Mouse (Mus musculus) left cerebral cortex, adult 8-10 months (tissue): ENCODE data around the gene Lalba. TPM values are rescaled to one million over a fixed set of nuclear protein-coding genes. Genes with fewer than 3 reads are reported as not detected.
"Not testable (repeated sequence)": the region's sequence is repeated elsewhere in the genome, so short reads cannot be mapped to it uniquely, and the experiment has no call there.

Experiments used
- DNase-seq, 2 experiments: peaks; one replicate each; pipeline ENCODE4 v3.0.0; 2022; ENCODE audit warnings: low spot score in 2 of 2
- microRNA-seq, 2 experiments: library from miRNA; unstranded; fragments of <30 nt; microRNA quantifications; one replicate each; pipeline ENCODE4 v1.2.0; 2022
- total RNA-seq, 4 experiments: library from RNA; stranded (reverse); gene quantifications; 2 replicates each; pipeline ENCODE4 v1.2.4; 2022

Gene Lalba
- total RNA-seq, 4 experiments from 2014 or later = not detected

GRCm38 (mm10) chr15:98492102-98492501 lies 9.6 kb upstream of the Lalba start, which contains the start of gene Olfr279:
Olfr279 (plus strand) TSS chr15:98492402.
- no peak for DNase-seq

- no peak for DNase-seq
Observed at GRCm38 (mm10) chr15:98491332-98491731, 8.8 kb upstream of the Lalba start.

- no peak for DNase-seq
Observed at GRCm38 (mm10) chr15:98486433-98487021, 4.0 kb upstream of the Lalba start.

GRCm38 (mm10) chr15:98483907-98484886 lies 1.7 kb upstream of the Lalba start:
- DNase-seq = no peak

GRCm38 (mm10) chr15:98479568-98480102 lies 2.9 kb downstream of the Lalba start:
- DNase-seq = no peak

- DNase-seq = no peak
Observed at GRCm38 (mm10) chr15:98476281-98476680, 6.2 kb downstream of the Lalba start.

- DNase-seq = no peak
Observed at GRCm38 (mm10) chr15:98475382-98475781, 7.1 kb downstream of the Lalba start.

- no peak for DNase-seq
Observed at GRCm38 (mm10) chr15:98474958-98475357, 7.6 kb downstream of the Lalba start.

GRCm38 (mm10) chr15:98471539-98471938 lies 11.0 kb downstream of the Lalba start:
- no peak for DNase-seq

GRCm38 (mm10) chr15:98469596-98469995 lies 12.9 kb downstream of the Lalba start, which contains the start of gene OR5BS1P:
OR5BS1P (plus strand) TSS chr15:98469896.
- no peak for DNase-seq

- DNase-seq = no peak
Observed at GRCm38 (mm10) chr15:98452288-98452687, 30.2 kb downstream of the Lalba start, which contains the start of gene Olfr281. Olfr281 (plus strand) TSS chr15:98452588.

- DNase-seq = no peak
Observed at GRCm38 (mm10) chr15:98448521-98448920, 34.0 kb downstream of the Lalba start.

- no peak for DNase-seq
Observed at GRCm38 (mm10) chr15:98444561-98444960, 38.0 kb downstream of the Lalba start.

- not testable (repeated sequence) for DNase-seq
Observed at GRCm38 (mm10) chr15:98430925-98431324, 51.6 kb downstream of the Lalba start, which contains the start of gene Olfr282. Olfr282 (plus strand) TSS chr15:98431225.

Small RNA genes lying within 50 kb of the gene (microRNA-seq; reads per million reads assigned to microRNA genes)
- 4.0 to 11.5 reads per million in 2 experiments for gene Mir1291

Other genes with a start within 250 kb of the Lalba start
- not detected for gene Olfr286, start 248.3 kb downstream of the Lalba start, total RNA-seq
- not detected for gene H1fnt, start 225.4 kb downstream of the Lalba start, total RNA-seq
- 1 to 10 TPM; 7.4 to 8.3 (median 8.1) TPM for gene Zfp641, start 186.6 kb downstream of the Lalba start, total RNA-seq
- not detected for gene Olfr285, start 165.4 kb downstream of the Lalba start, total RNA-seq
- not detected for gene Olfr284, start 141.7 kb downstream of the Lalba start, total RNA-seq
- not detected for gene Olfr283, start 101.8 kb downstream of the Lalba start, total RNA-seq
- not detected for gene Olfr282, start 51.5 kb downstream of the Lalba start, total RNA-seq
- gene Olfr281, start 30.1 kb downstream of the Lalba start, total RNA-seq = not detected
- not detected for gene OR5BS1P, start 12.8 kb downstream of the Lalba start, total RNA-seq
- gene Olfr279, start 9.7 kb upstream of the Lalba start, total RNA-seq = not detected
- 10 to 100 TPM; 54.0 to 61.0 (median 56.8) TPM for gene Kansl2, start 51.5 kb upstream of the Lalba start, total RNA-seq
- 10 to 100 TPM; 35.1 to 44.7 (median 40.9) TPM for gene Ccnt1, start 88.2 kb upstream of the Lalba start, total RNA-seq
- gene 4930415O20Rik, start 88.3 kb upstream of the Lalba start, total RNA-seq = not detected
- gene Adcy6, start 127.4 kb upstream of the Lalba start, total RNA-seq = 10 to 100 TPM; 39.7 to 46.1 (median 41.2) TPM
- gene Cacnb3, start 148.1 kb upstream of the Lalba start, total RNA-seq = 100 to 1,000 TPM; 212 to 229 (median 221) TPM
- gene Ddx23, start 180.2 kb upstream of the Lalba start, total RNA-seq = 10 to 100 TPM; 77.3 to 95.7 (median 87.1) TPM
- 10 to 100 TPM; 15.6 to 22.9 (median 20.5) TPM for gene Rnd1, start 194.7 kb upstream of the Lalba start, total RNA-seq
- 10 to 100 TPM in 3 of 4 experiments, 1 to 10 TPM in 1; 8.6 to 12.7 (median 11.6) TPM for gene Ccdc65, start 225.5 kb upstream of the Lalba start, total RNA-seq
- 1 to 10 TPM; 1.1 to 2.3 (median 2.0) TPM for gene Fkbp11, start 245.5 kb upstream of the Lalba start, total RNA-seq